Mouse (Mus musculus) heart, adult 2 months (tissue): ENCODE data around the gene Olfr1461. TPM values are rescaled to one million over a fixed set of nuclear protein-coding genes. Genes with fewer than 3 reads are reported as not detected.

Experiments used
- DNase-seq, 2 experiments: peaks; one replicate each; pipeline ENCODE4 v3.0.0; 2021
- H3K27ac ChIP-seq: fragments of 200-600 bp; 2 replicates; pipeline ENCODE4 v1.8.1; 2022
- H3K27me3 ChIP-seq: fragments of 200-500 bp; 2 replicates; pipeline ENCODE4 v1.6.1; 2012; ENCODE audit warnings: mild to moderate bottlenecking, low read length, inconsistent platforms, mixed read lengths; ENCODE audit not compliant: control insufficient read depth, insufficient read depth
- H3K36me3 ChIP-seq: fragments of 200-500 bp; 2 replicates; pipeline ENCODE4 v1.6.1; 2012; ENCODE audit warnings: low read length, inconsistent platforms; ENCODE audit not compliant: control insufficient read depth, insufficient read depth
- H3K4me1 ChIP-seq: fragments of 200-500 bp; 2 replicates; pipeline ENCODE4 v1.6.1; 2011; ENCODE audit warnings: low read length; ENCODE audit not compliant: control insufficient read depth, insufficient read depth
- H3K4me3 ChIP-seq: fragments of 200-600 bp; 2 replicates; pipeline ENCODE4 v1.8.1; 2022
- H3K79me2 ChIP-seq: fragments of 200-500 bp; replicated peaks from 2 replicates; pipeline ENCODE4 v1.6.1; 2012; ENCODE audit warnings: mild to moderate bottlenecking, inconsistent platforms, low read length, moderate library complexity, mixed read lengths; ENCODE audit not compliant: control insufficient read depth, insufficient read depth
- H3K9ac ChIP-seq: fragments of 200-500 bp; 2 replicates; pipeline ENCODE4 v1.6.1; 2012; ENCODE audit warnings: low read depth, mild to moderate bottlenecking, control low read depth, inconsistent platforms, low read length, mixed read lengths
- CTCF ChIP-seq: fragments of 200-600 bp; IDR thresholded peaks from 2 replicates; pipeline ENCODE4 v1.8.1; 2022; ENCODE audit warnings: antibody characterized with exemption, mild to moderate bottlenecking, moderate library complexity
- EP300 ChIP-seq: fragments of 200-500 bp; IDR thresholded peaks from 2 replicates; pipeline ENCODE4 v1.6.1; 2011; ENCODE audit warnings: low read depth, low read length, control low read depth; ENCODE audit not compliant: insufficient read depth
- POLR2A ChIP-seq: fragments of 200-500 bp; IDR thresholded peaks from 2 replicates; pipeline ENCODE4 v1.6.1; 2011; ENCODE audit warnings: mild to moderate bottlenecking, low read depth, low read length, control low read depth; ENCODE audit not compliant: insufficient read depth
- whole genome bisulfite sequencing: fragments of 180-500 bp; shearing (Covaris S2); methylation state at CpG from one replicate; pipeline ENCODE4 v1.1.7; 2018; 5-methylcytosine and 5-hydroxymethylcytosine counted together
- intact Hi-C: fragments of 180-260 bp; cut with DNase I; formaldehyde crosslinking; loops from one replicate; pipeline ENCODE4 v1.15.1; 2025
- long read RNA-seq: library from polyadenylated mRNA; stranded (forward); transcript quantifications from one replicate; pipeline ENCODE4 v2.0.0, GENCODE M21; 2021
- polyA plus RNA-seq: library from polyadenylated mRNA; depleted of rRNA; stranded (reverse); fragments of >200 nt; gene quantifications from 2 replicates; pipeline ENCODE4 v1.2.3, GENCODE M21; 2012; rRNA removed
- total RNA-seq, 2 experiments: library from RNA; stranded (reverse); gene quantifications; 2 replicates each; pipeline ENCODE4 v1.2.3; 2021

Gene Olfr1461
- total RNA-seq (not detected), polyA plus RNA-seq (not detected in 2 replicates)
- long read RNA-seq, result 0 reads

DNA sequence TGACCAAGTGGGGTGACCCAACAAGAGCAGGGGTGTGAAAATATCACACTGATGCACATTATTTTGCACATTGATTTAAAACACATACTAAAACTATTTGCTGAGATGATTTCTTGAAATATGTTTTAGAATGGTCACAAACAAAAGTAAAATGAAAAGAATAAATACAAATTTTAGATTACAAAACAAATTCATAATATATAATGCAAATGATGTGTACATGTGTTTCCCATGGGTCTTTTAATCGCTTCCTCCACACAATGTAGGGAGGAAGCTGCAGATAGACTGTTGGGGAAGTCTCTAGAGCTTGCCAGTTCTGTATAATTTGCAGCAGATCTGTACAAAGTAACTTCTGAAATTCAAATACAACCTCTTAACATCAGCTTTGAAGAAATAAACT, at the start of gene Olfr1461:
TSS of gene Olfr1461 (plus strand) at position 301 of the 400 bp plus-strand sequence.
- no peak within 1 kb of the TSS for H3K9ac ChIP-seq
- no peak within 1 kb of the TSS for H3K4me3 ChIP-seq
- no peaks in the 10 kb centered on the region for H3K36me3 ChIP-seq
- intact Hi-C loops, result no loop called here
- H3K27ac ChIP-seq, result no peak within 1 kb of the TSS
- H3K79me2 ChIP-seq, result no peaks in the 10 kb centered on the region
- 32% methylated on average over 1 of the region's 1 CpGs for WGBS
- H3K27me3 ChIP-seq, result no peaks in the 10 kb centered on the region
- TF ChIP-seq EP300 (no peak), CTCF (no peak), POLR2A (no peak)
- DNase-seq, result no peak
- H3K4me1 ChIP-seq, result no peaks in the 10 kb centered on the region

DNA sequence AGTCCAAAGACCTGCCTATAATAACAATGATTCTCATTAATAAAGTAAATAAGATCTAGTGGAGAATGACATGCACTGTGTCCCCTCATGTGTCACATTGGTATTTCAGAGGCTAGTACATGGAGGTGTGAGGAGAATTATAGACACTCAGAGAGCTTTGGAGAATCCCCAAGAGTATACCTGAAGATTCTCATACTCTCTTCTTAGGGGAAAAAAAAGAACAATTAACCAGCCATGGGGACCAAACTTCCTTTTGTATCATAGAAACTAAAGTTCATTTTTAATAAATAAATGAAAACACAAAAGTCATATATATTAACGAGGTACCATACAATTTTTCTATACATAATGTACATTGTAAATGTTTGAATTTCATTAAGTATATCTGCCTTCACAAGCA, 13.4 kb upstream of the Olfr1461 start, which contains the start of gene Olfr1459:
TSS of gene Olfr1459 (minus strand) at position 101 of the 400 bp plus-strand sequence.
- Histone ChIP-seq H3K36me3 (no peaks in the 10 kb centered on the region), H3K27ac (no peak within 1 kb of the TSS), H3K9ac (no peak within 1 kb of the TSS), H3K4me3 (no peak within 1 kb of the TSS), H3K27me3 (no peaks in the 10 kb centered on the region), H3K4me1 (no peaks in the 10 kb centered on the region), H3K79me2 (no peaks in the 10 kb centered on the region)
- no peak for TF ChIP-seq EP300
- no peak for TF ChIP-seq POLR2A
- no peak for TF ChIP-seq CTCF
- DNase-seq, result no peak
- intact Hi-C loops, result no loop called here
- 58% methylated on average over 1 of the region's 1 CpGs for WGBS

DNA sequence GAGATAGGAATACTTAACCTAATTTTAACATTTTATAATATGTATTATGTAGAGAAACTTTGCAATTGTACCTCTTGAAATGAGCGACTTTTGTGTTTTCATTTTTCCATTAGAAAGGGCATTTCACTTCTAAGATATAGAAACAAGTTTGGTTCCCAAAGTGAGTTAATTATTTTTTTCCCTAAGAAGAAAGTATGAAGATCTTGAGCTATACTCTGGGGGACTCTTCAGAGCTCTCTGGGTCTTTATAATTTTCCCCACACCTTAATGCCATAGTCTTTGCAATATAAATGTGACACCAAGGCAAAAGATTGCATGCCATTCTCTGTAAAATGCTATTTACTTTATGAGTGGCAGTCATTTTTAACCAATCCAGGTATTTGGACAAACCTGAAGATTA, 22.6 kb downstream of the Olfr1461 start, which contains the start of gene Olfr1462:
TSS of gene Olfr1462 (plus strand) at position 301 of the 400 bp plus-strand sequence.
- Histone ChIP-seq H3K36me3 (no peaks in the 10 kb centered on the region), H3K27me3 (no peaks in the 10 kb centered on the region), H3K9ac (no peak within 1 kb of the TSS), H3K4me3 (no peak within 1 kb of the TSS), H3K79me2 (no peaks in the 10 kb centered on the region), H3K4me1 (no peaks in the 10 kb centered on the region), H3K27ac (no peak within 1 kb of the TSS)
- intact Hi-C loops, result no loop called here
- no peak for DNase-seq
- 60% methylated on average over 1 of the region's 1 CpGs for WGBS
- no peak for TF ChIP-seq POLR2A
- TF ChIP-seq EP300, result no peak
- TF ChIP-seq CTCF, result no peak

Other genes with a start within 250 kb of the Olfr1461 start
- not detected for gene Olfr1448, start 238.6 kb upstream of the Olfr1461 start, total RNA-seq
- gene Olfr1448, start 238.6 kb upstream of the Olfr1461 start, polyA plus RNA-seq, result not detected in 2 replicates
- not detected for gene Olfr1449, start 232.2 kb upstream of the Olfr1461 start, total RNA-seq
- not detected in 2 replicates for gene Olfr1449, start 232.2 kb upstream of the Olfr1461 start, polyA plus RNA-seq
- gene Olfr1450, start 212.7 kb upstream of the Olfr1461 start, total RNA-seq, result not detected
- gene Olfr1450, start 212.7 kb upstream of the Olfr1461 start, polyA plus RNA-seq, result not detected in 2 replicates
- gene Olfr1451, start 168.0 kb upstream of the Olfr1461 start, total RNA-seq, result not detected
- gene Olfr1451, start 168.0 kb upstream of the Olfr1461 start, polyA plus RNA-seq, result not detected in 2 replicates
- gene Olfr1453, start 134.7 kb upstream of the Olfr1461 start, total RNA-seq, result not detected
- not detected in 2 replicates for gene Olfr1453, start 134.7 kb upstream of the Olfr1461 start, polyA plus RNA-seq
- not detected for gene Olfr1454, start 102.4 kb upstream of the Olfr1461 start, total RNA-seq
- not detected in 2 replicates for gene Olfr1454, start 102.4 kb upstream of the Olfr1461 start, polyA plus RNA-seq
- gene Olfr1457, start 65.1 kb upstream of the Olfr1461 start, total RNA-seq, result not detected
- not detected in 2 replicates for gene Olfr1457, start 65.1 kb upstream of the Olfr1461 start, polyA plus RNA-seq
- not detected for gene Olfr1458, start 56.2 kb upstream of the Olfr1461 start, total RNA-seq
- gene Olfr1458, start 56.2 kb upstream of the Olfr1461 start, polyA plus RNA-seq, result not detected in 2 replicates
- gene Olfr1459, start 13.5 kb upstream of the Olfr1461 start, total RNA-seq, result not detected
- gene Olfr1459, start 13.5 kb upstream of the Olfr1461 start, polyA plus RNA-seq, result not detected in 2 replicates
- not detected for gene Olfr1462, start 22.7 kb downstream of the Olfr1461 start, total RNA-seq
- not detected in 2 replicates for gene Olfr1462, start 22.7 kb downstream of the Olfr1461 start, polyA plus RNA-seq
- gene Olfr1463, start 68.3 kb downstream of the Olfr1461 start, total RNA-seq, result not detected
- gene Olfr1463, start 68.3 kb downstream of the Olfr1461 start, polyA plus RNA-seq, result not detected in 2 replicates
- not detected for gene Olfr1465, start 152.5 kb downstream of the Olfr1461 start, total RNA-seq
- not detected in 2 replicates for gene Olfr1465, start 152.5 kb downstream of the Olfr1461 start, polyA plus RNA-seq
- gene Olfr1466, start 175.9 kb downstream of the Olfr1461 start, total RNA-seq, result not detected
- gene Olfr1466, start 175.9 kb downstream of the Olfr1461 start, polyA plus RNA-seq, result not detected in 2 replicates
- not detected for gene Olfr1467, start 199.2 kb downstream of the Olfr1461 start, total RNA-seq
- not detected in 2 replicates for gene Olfr1467, start 199.2 kb downstream of the Olfr1461 start, polyA plus RNA-seq
- not detected for gene Olfr1469, start 244.8 kb downstream of the Olfr1461 start, total RNA-seq
- not detected in 2 replicates for gene Olfr1469, start 244.8 kb downstream of the Olfr1461 start, polyA plus RNA-seq